Comparison of ENCODE assay signal across 7 mouse cellular contexts in the genomic region with DNA sequence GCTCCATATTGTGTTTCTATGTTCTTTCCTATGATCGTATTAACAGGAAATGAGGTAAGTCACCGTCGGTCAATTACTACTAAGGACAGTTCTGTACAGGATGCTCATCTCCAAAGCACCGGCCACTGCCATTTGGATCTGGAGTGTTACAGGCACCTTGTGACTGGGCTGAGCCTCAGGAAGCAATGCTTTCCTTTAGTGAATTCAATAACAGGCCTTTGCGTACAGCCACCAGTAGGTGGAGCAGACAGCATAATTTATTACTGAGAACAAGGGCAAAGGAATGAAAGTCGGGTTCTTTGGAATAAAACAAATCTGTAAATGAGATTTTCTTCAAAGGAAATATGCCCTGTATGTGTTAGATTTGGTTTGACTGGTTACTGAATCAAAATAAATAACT.
DNase-seq lines count a peak whose midpoint lies in the region; ATAC-seq and TF ChIP-seq lines count a peak whose summit lies in the region.

No protein-coding gene starts in this region.

- H3K9me3 ChIP-seq in E14TG2a.4 (ENCODE audit: low read length) = no peaks in the 10 kb centered on the region
- no peaks in the 10 kb centered on the region for H3K9me3 ChIP-seq in forebrain, embryonic 16.5 days (ENCODE audit: control insufficient read depth, low read length)
- no peaks in the 10 kb centered on the region for H3K9me3 ChIP-seq in kidney, embryonic 14.5 days (ENCODE audit: control insufficient read depth, low read length)
- H3K9me3 ChIP-seq in liver, embryonic 14.5 days (ENCODE audit: control insufficient read depth, low read length) = no peaks in the 10 kb centered on the region

- TF ChIP-seq CTCF in E14TG2a.4 (conservative IDR thresholded peaks at IDR 0.05; ENCODE audit: low read length) = peak; percentile 63
- TF ChIP-seq CTCF in liver, embryonic 14.5 days (IDR thresholded peaks at IDR 0.05; ENCODE audit: low read depth) = peak; percentile 44

- no peaks in the 10 kb centered on the region for H3K36me3 ChIP-seq in E14TG2a.4 (ENCODE audit: insufficient read depth, low read length)
- no peaks in the 10 kb centered on the region for H3K36me3 ChIP-seq in forebrain, embryonic 16.5 days (ENCODE audit: control insufficient read depth, insufficient read depth)
- H3K36me3 ChIP-seq in kidney, embryonic 14.5 days (ENCODE audit: control insufficient read depth, insufficient read depth, low read length) = no peaks in the 10 kb centered on the region
- no peaks in the 10 kb centered on the region for H3K36me3 ChIP-seq in liver, embryonic 14.5 days (replicated peaks; ENCODE audit: control insufficient read depth, insufficient read depth, low read depth)

- ATAC-seq in forebrain, embryonic 16.5 days = peak; percentile 66; the same call in 1 of the 2 replicates
- ATAC-seq in kidney, embryonic 14.5 days (ENCODE audit: low FRiP score, low TSS enrichment) = 0 out of 2 replicates have a peak, but pooled peaks have one; percentile 35
- ATAC-seq in liver, embryonic 14.5 days (ENCODE audit: insufficient read depth) = no peak

- peak; percentile 2 to 6 for DNase-seq in B cell, adult 2 months
- DNase-seq in c-Kit-positive CD71-positive TER-119-positive erythroid progenitor cells, embryonic 14.5 days (ENCODE audit: low spot score) = peak; percentile 6
- peak in 1 of 3 experiments; percentile 10 for DNase-seq in liver, embryonic 14.5 days (ENCODE audit: low read depth in 3 of 3, low spot score in 3 of 3)
- DNase-seq in right cerebral cortex, postnatal 10 days (ENCODE audit: low spot score in 2 of 2) = peak; percentile 68 to 77

- no peaks in the 10 kb centered on the region for H3K27me3 ChIP-seq in E14TG2a.4 (ENCODE audit: insufficient read depth, low read length)
- H3K27me3 ChIP-seq in forebrain, embryonic 16.5 days (replicated peaks; ENCODE audit: control insufficient read depth, insufficient read depth, low read length) = no peaks in the 10 kb centered on the region
- no peaks in the 10 kb centered on the region for H3K27me3 ChIP-seq in kidney, embryonic 14.5 days (ENCODE audit: control insufficient read depth, insufficient read depth, low read length)
- H3K27me3 ChIP-seq in liver, embryonic 14.5 days (ENCODE audit: control insufficient read depth, insufficient read depth, low read length) = no peaks in the 10 kb centered on the region

- H3K27ac ChIP-seq in forebrain, embryonic 16.5 days (ENCODE audit: low read length) = no peak overlapping the region
- H3K27ac ChIP-seq in kidney, embryonic 14.5 days (ENCODE audit: low read depth, low read length) = no peak overlapping the region
- no peak overlapping the region for H3K27ac ChIP-seq in liver, embryonic 14.5 days

- TF ChIP-seq EP300 in liver, embryonic 14.5 days (IDR thresholded peaks at IDR 0.05; ENCODE audit: low read depth) = no peak

- 37% methylated on average over 6 of the region's 6 CpGs for WGBS in forebrain, embryonic 16.5 days
- 36% methylated on average over 6 of the region's 6 CpGs for WGBS in kidney, embryonic 14.5 days
- WGBS in liver, embryonic 14.5 days (ENCODE audit: insufficient replicate concordance) = 23% methylated on average over 6 of the region's 6 CpGs

- no peaks in the 10 kb centered on the region; the same call in 1 of the 2 replicates for H3K4me1 ChIP-seq in E14TG2a.4 (replicated peaks; ENCODE audit: low read depth, low read length)
- H3K4me1 ChIP-seq in forebrain, embryonic 16.5 days (replicated peaks; ENCODE audit: control insufficient read depth, insufficient read depth, low read length) = peaks cover 3% of the 10 kb centered on the region
- H3K4me1 ChIP-seq in kidney, embryonic 14.5 days (ENCODE audit: control insufficient read depth, insufficient read depth, low read length) = no peaks in the 10 kb centered on the region
- H3K4me1 ChIP-seq in liver, embryonic 14.5 days (replicated peaks; ENCODE audit: control insufficient read depth in 2 of 2, insufficient read depth in 2 of 2, low read length in 1 of 2) = no peaks in the 10 kb centered on the region

- H3K4me2 ChIP-seq in forebrain, embryonic 16.5 days (ENCODE audit: low read length) = no peak overlapping the region
- H3K4me2 ChIP-seq in kidney, embryonic 14.5 days (replicated peaks; ENCODE audit: low read depth, low read length) = no peak overlapping the region
- no peak overlapping the region for H3K4me2 ChIP-seq in liver, embryonic 14.5 days (ENCODE audit: low read depth)

- H3K4me3 ChIP-seq in E14TG2a.4 (replicated peaks; ENCODE audit: low read length) = no peak overlapping the region
- H3K4me3 ChIP-seq in forebrain, embryonic 16.5 days (replicated peaks; ENCODE audit: low read length) = no peak overlapping the region
- H3K4me3 ChIP-seq in kidney, embryonic 14.5 days (ENCODE audit: low read length) = no peak overlapping the region
- no peak overlapping the region for H3K4me3 ChIP-seq in liver, embryonic 14.5 days (ENCODE audit: insufficient read depth in 1 of 2, low read depth in 2 of 2, low read length in 2 of 2)

- no peak overlapping the region for H3K9ac ChIP-seq in forebrain, embryonic 16.5 days (replicated peaks; ENCODE audit: low read depth, low read length)
- no peak overlapping the region for H3K9ac ChIP-seq in kidney, embryonic 14.5 days (ENCODE audit: low read depth, low read length)
- no peak overlapping the region for H3K9ac ChIP-seq in liver, embryonic 14.5 days (replicated peaks)
